Mouse (Mus musculus): ENCODE data around the gene F2rl2. TPM values are rescaled to one million over a fixed set of nuclear protein-coding genes. Genes with fewer than 3 reads are reported as not detected.

Gene F2rl2
- polyA plus RNA-seq, 1 experiment = 2.1 TPM

DNA sequence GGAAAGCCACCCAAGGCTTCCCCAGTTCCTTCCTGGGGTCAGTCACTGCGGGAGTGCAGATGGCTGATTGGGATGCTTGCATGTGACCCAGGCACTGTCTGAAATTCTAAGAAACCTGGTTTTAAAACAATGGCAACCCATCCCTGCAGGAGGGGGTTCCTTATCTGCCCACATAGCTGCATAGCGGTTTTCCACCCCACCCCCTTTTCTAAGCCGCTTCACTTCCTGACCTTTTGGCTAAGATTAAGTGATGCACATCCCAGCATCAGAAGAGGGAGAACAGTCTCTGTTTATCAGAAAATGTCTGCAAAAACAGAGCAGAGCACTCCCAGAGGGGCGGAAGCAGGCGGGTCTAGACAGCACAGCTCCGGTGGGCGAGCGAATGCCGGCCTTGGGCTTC, 39.5 kb upstream of the F2rl2 start:
- DNase-seq = no peak
- 85% methylated on average over 9 of the region's 9 CpGs for WGBS
- Histone ChIP-seq H3K36me3 (ENCODE audit: control insufficient read depth, insufficient read depth, low read length) (no peaks in the 10 kb centered on the region; the same call in none of the 2 replicates), H3K4me3 (ENCODE audit: control insufficient read depth, insufficient read depth, low read length) (no peak overlapping the region), H3K27ac (ENCODE audit: control insufficient read depth, insufficient read depth, low read length) (no peak overlapping the region), H3K4me1 (replicated peaks; ENCODE audit: control insufficient read depth, insufficient read depth, low read length) (no peaks in the 10 kb centered on the region), H3K27me3 (ENCODE audit: control insufficient read depth, insufficient read depth, low read length) (no peaks in the 10 kb centered on the region)
- no peak for TF ChIP-seq CTCF (IDR thresholded peaks at IDR 0.05; ENCODE audit: borderline replicate concordance, control insufficient read depth, extremely low read depth, insufficient read depth, low read length, poor library complexity)
- TF ChIP-seq POLR2A (IDR thresholded peaks at IDR 0.05; ENCODE audit: control insufficient read depth, extremely low read depth, insufficient read depth, low read length, poor library complexity) = no peak

- H3K4me3 ChIP-seq (ENCODE audit: control insufficient read depth, insufficient read depth, low read length) = no peak overlapping the region
- WGBS = 91% methylated on average over 7 of the region's 7 CpGs
- TF ChIP-seq POLR2A (IDR thresholded peaks at IDR 0.05; ENCODE audit: control insufficient read depth, extremely low read depth, insufficient read depth, low read length, poor library complexity) = no peak
- TF ChIP-seq CTCF (IDR thresholded peaks at IDR 0.05; ENCODE audit: borderline replicate concordance, control insufficient read depth, extremely low read depth, insufficient read depth, low read length, poor library complexity) = no peak
- no peaks in the 10 kb centered on the region for H3K27me3 ChIP-seq (ENCODE audit: control insufficient read depth, insufficient read depth, low read length)
- DNase-seq = no peak
- H3K27ac ChIP-seq (ENCODE audit: control insufficient read depth, insufficient read depth, low read length) = no peak overlapping the region
- H3K36me3 ChIP-seq (ENCODE audit: control insufficient read depth, insufficient read depth, low read length) = no peaks in the 10 kb centered on the region; the same call in none of the 2 replicates
- H3K4me1 ChIP-seq (replicated peaks; ENCODE audit: control insufficient read depth, insufficient read depth, low read length) = no peaks in the 10 kb centered on the region
These were observed 37.2 kb upstream of the F2rl2 start for GRCm38 (mm10) chr13:95659432-95659831.

- H3K27me3 ChIP-seq (ENCODE audit: control insufficient read depth, insufficient read depth, low read length) = no peaks in the 10 kb centered on the region
- peaks cover 8% of the 10 kb centered on the region; the same call in 1 of the 2 replicates for H3K36me3 ChIP-seq (ENCODE audit: control insufficient read depth, insufficient read depth, low read length)
- TF ChIP-seq POLR2A (IDR thresholded peaks at IDR 0.05; ENCODE audit: control insufficient read depth, extremely low read depth, insufficient read depth, low read length, poor library complexity) (no peak), CTCF (IDR thresholded peaks at IDR 0.05; ENCODE audit: borderline replicate concordance, control insufficient read depth, extremely low read depth, insufficient read depth, low read length, poor library complexity) (no peak)
- DNase-seq = no peak
- no peak overlapping the region for H3K27ac ChIP-seq (ENCODE audit: control insufficient read depth, insufficient read depth, low read length)
- no peaks in the 10 kb centered on the region for H3K4me1 ChIP-seq (replicated peaks; ENCODE audit: control insufficient read depth, insufficient read depth, low read length)
- H3K4me3 ChIP-seq (ENCODE audit: control insufficient read depth, insufficient read depth, low read length) = no peak overlapping the region
- 98% methylated on average over 4 of the region's 4 CpGs for WGBS
These were observed 32.8 kb upstream of the F2rl2 start for GRCm38 (mm10) chr13:95663834-95664233.

DNA sequence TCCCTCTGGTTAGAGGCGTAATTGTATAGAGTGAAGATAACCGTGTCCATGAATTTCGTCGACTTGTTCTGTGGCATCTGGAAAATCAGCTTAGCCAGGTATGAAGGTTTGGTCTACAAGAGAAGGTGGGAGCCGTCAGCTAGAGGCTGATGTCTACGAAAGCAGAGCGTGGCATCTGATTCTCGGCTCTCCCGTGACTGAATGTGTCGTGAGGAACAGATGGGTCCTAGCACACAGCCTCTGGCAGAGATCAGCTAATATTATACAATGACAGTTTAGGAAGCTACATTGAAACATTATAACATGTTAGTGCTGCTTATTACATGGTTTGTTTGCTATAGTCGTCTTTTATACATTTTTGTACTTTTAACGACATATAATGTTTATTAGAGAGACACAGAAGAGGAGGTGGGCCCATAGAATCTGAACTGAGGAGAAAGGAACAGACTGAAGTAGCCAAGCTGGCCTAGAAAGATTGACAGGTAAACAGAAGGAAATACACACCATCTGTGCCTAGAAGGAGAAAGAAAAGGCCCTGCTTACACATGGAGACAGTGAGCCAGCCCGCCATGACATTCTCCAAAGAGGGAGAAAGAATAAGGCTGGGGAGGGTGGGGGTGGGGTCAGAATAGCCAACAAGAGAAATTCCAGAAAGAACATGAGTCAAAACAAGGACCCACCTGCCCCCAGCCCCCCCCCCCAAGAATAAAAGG, 30.9 kb upstream of the F2rl2 start:
- 96% methylated on average over 13 of the region's 13 CpGs for WGBS
- TF ChIP-seq POLR2A (IDR thresholded peaks at IDR 0.05; ENCODE audit: control insufficient read depth, extremely low read depth, insufficient read depth, low read length, poor library complexity) = no peak
- DNase-seq = no peak
- Histone ChIP-seq H3K4me1 (replicated peaks; ENCODE audit: control insufficient read depth, insufficient read depth, low read length) (no peaks in the 10 kb centered on the region), H3K4me3 (ENCODE audit: control insufficient read depth, insufficient read depth, low read length) (no peak overlapping the region), H3K36me3 (ENCODE audit: control insufficient read depth, insufficient read depth, low read length) (peaks cover 13% of the 10 kb centered on the region; the same call in 1 of the 2 replicates), H3K27ac (ENCODE audit: control insufficient read depth, insufficient read depth, low read length) (no peak overlapping the region), H3K27me3 (ENCODE audit: control insufficient read depth, insufficient read depth, low read length) (no peaks in the 10 kb centered on the region)

DNA sequence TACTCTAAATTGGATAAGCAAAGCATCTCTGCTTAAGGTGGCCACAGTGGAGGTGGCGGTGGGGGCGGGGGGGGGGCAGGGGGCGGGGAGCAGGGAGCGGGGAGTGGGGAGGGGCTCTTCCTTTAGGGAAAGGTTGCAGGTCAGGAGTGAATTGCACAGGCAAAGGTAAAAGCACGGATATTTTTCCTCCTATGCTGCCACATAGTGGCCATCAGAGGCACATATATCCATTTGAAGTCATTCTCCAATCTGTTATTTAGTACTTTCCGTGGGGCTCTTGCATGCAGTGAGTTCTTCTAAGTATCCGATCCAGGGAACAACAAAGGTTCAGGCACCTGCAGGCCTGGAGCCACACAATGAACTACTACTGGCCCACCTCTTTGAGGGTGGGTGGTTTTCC, 29.4 kb upstream of the F2rl2 start:
- no peaks in the 10 kb centered on the region for H3K4me1 ChIP-seq (replicated peaks; ENCODE audit: control insufficient read depth, insufficient read depth, low read length)
- 85% methylated on average over 7 of the region's 7 CpGs for WGBS
- DNase-seq = no peak

GRCm38 (mm10) chr13:95670534-95670933, 26.1 kb upstream of the F2rl2 start:
- H3K27me3 ChIP-seq (ENCODE audit: control insufficient read depth, insufficient read depth, low read length) = no peaks in the 10 kb centered on the region
- DNase-seq = no peak
- WGBS = 95% methylated on average over 5 of the region's 5 CpGs
- no peak for TF ChIP-seq CTCF (IDR thresholded peaks at IDR 0.05; ENCODE audit: borderline replicate concordance, control insufficient read depth, extremely low read depth, insufficient read depth, low read length, poor library complexity)
- TF ChIP-seq POLR2A (IDR thresholded peaks at IDR 0.05; ENCODE audit: control insufficient read depth, extremely low read depth, insufficient read depth, low read length, poor library complexity) = no peak
- H3K4me1 ChIP-seq (replicated peaks; ENCODE audit: control insufficient read depth, insufficient read depth, low read length) = no peaks in the 10 kb centered on the region
- no peak overlapping the region for H3K4me3 ChIP-seq (ENCODE audit: control insufficient read depth, insufficient read depth, low read length)
- H3K27ac ChIP-seq (ENCODE audit: control insufficient read depth, insufficient read depth, low read length) = no peak overlapping the region
- peaks cover 13% of the 10 kb centered on the region for H3K36me3 ChIP-seq (ENCODE audit: control insufficient read depth, insufficient read depth, low read length)

More for the DNA sequence above, 29.4 kb upstream of the F2rl2 start:
- Histone ChIP-seq H3K36me3 (ENCODE audit: control insufficient read depth, insufficient read depth, low read length) (peaks cover 13% of the 10 kb centered on the region; the same call in 1 of the 2 replicates), H3K27ac (ENCODE audit: control insufficient read depth, insufficient read depth, low read length) (no peak overlapping the region), H3K4me3 (ENCODE audit: control insufficient read depth, insufficient read depth, low read length) (no peak overlapping the region), H3K27me3 (ENCODE audit: control insufficient read depth, insufficient read depth, low read length) (no peaks in the 10 kb centered on the region)
- TF ChIP-seq CTCF (IDR thresholded peaks at IDR 0.05; ENCODE audit: borderline replicate concordance, control insufficient read depth, extremely low read depth, insufficient read depth, low read length, poor library complexity) (no peak), POLR2A (IDR thresholded peaks at IDR 0.05; ENCODE audit: control insufficient read depth, extremely low read depth, insufficient read depth, low read length, poor library complexity) (no peak)

Measured in thymus, adult 2 months (tissue).